8 mouse cellular contexts compared by ENCODE assay signal in the genomic region with DNA sequence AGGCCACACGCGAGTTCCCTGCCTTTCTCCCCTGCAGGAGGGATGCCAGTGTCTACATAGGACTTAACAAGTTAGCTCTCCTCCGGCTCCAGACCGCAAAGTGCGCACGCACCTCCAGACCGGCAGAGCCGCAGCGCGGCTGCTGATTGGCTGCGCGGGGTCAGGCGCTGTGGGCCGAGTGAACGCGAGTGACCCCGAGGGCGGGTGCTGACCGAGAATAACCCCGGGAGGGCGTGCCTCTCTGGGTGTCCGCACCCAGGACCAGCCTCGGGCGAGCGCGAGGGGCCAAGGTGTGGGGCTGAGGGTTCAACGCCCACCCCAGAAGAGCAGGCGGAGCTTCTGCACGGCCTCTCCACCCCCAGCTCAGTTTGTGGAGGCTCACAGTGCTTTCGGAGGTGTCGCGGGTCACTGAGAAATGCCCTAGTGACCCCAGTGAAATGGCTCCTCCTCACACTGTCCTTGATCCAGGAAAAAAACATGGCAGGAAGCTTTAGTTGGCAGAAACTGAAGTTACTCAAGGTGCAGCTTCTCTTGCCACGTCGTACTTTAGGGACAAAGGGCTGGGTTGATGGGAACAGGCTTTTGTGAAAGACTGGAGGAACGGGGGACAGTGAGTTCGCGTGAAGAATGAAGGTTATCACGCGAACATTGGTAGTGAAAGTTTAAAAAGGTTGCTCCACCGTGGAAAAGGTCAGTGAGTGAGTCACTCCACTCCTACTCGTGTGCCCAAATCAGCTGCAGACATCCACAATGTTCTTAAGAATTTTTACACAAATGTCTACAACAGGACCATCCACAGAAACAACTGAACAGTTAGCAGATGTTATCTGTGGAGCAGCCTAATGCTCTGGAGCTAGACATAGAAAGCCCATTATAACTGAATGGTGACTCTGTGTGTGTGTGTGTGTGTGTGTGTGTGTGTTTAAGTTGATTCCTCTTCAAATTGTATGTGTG. TPM values are rescaled to one million over a fixed set of nuclear protein-coding genes. Genes with fewer than 3 reads are reported as not detected.
DNase-seq lines count a peak whose midpoint lies in the region; ATAC-seq lines count a peak whose summit lies in the region.

No protein-coding gene starts in this region.

- WGBS in embryonic facial prominence, embryonic 14.5 days, result 3% methylated on average over 40 of the region's 41 CpGs
- WGBS in limb, embryonic 12.5 days, result 6% methylated on average over 41 of the region's 41 CpGs
- WGBS in midbrain, embryonic 14.5 days, result 4% methylated on average over 41 of the region's 41 CpGs

- no peaks in the 10 kb centered on the region for H3K9me3 ChIP-seq in embryonic facial prominence, embryonic 14.5 days (ENCODE audit: control insufficient read depth, low read length)
- no peaks in the 10 kb centered on the region for H3K9me3 ChIP-seq in limb, embryonic 12.5 days
- H3K9me3 ChIP-seq in midbrain, embryonic 14.5 days (ENCODE audit: control insufficient read depth, low read length), result no peaks in the 10 kb centered on the region

- peak overlapping the region; percentile 63 for H3K4me2 ChIP-seq in embryonic facial prominence, embryonic 14.5 days (ENCODE audit: low read depth, low read length)
- peak overlapping the region; percentile 66 for H3K4me2 ChIP-seq in limb, embryonic 12.5 days
- H3K4me2 ChIP-seq in midbrain, embryonic 14.5 days (ENCODE audit: low read length), result peak overlapping the region; percentile 85

- peak overlapping the region; percentile 85 for H3K27ac ChIP-seq in embryonic facial prominence, embryonic 14.5 days (replicated peaks; ENCODE audit: low read depth, low read length)
- peak overlapping the region; percentile 91 for H3K27ac ChIP-seq in limb, embryonic 12.5 days
- peak overlapping the region; percentile 85 for H3K27ac ChIP-seq in midbrain, embryonic 14.5 days (replicated peaks; ENCODE audit: low read depth, low read length)

- peak; percentile 100 for DNase-seq in 3134 (ENCODE audit: extremely low read depth, insufficient read length, low spot score)
- peak; percentile 91 to 92 for DNase-seq in adrenal gland, postnatal 4 days (ENCODE audit: low spot score in 2 of 2)
- DNase-seq in embryonic facial prominence, embryonic 14.5 days (ENCODE audit: low spot score), result peak; percentile 97
- peak; percentile 95 for DNase-seq in heart, adult 8-10 months (ENCODE audit: low spot score)
- peak; percentile 93 to 94 for DNase-seq in kidney, adult 8-10 months
- DNase-seq in midbrain, embryonic 14.5 days, result peak; percentile 95
- peak; percentile 95 for DNase-seq in spleen, adult 12 weeks (ENCODE audit: low spot score)

- peak overlapping the region; percentile 63 for H3K9ac ChIP-seq in embryonic facial prominence, embryonic 14.5 days (ENCODE audit: low read depth, low read length)
- peak overlapping the region; percentile 69 for H3K9ac ChIP-seq in limb, embryonic 12.5 days (replicated peaks)
- peak overlapping the region; percentile 80 for H3K9ac ChIP-seq in midbrain, embryonic 14.5 days (replicated peaks; ENCODE audit: low read length)

- H3K36me3 ChIP-seq in embryonic facial prominence, embryonic 14.5 days (ENCODE audit: control insufficient read depth, insufficient read depth, low read length), result no peaks in the 10 kb centered on the region
- no peaks in the 10 kb centered on the region for H3K36me3 ChIP-seq in limb, embryonic 12.5 days
- H3K36me3 ChIP-seq in midbrain, embryonic 14.5 days (ENCODE audit: control insufficient read depth, insufficient read depth, low read length), result no peaks in the 10 kb centered on the region

- no peaks in the 10 kb centered on the region for H3K27me3 ChIP-seq in embryonic facial prominence, embryonic 14.5 days (replicated peaks; ENCODE audit: control insufficient read depth, insufficient read depth, low read length)
- H3K27me3 ChIP-seq in limb, embryonic 12.5 days, result no peaks in the 10 kb centered on the region
- H3K27me3 ChIP-seq in midbrain, embryonic 14.5 days (ENCODE audit: control insufficient read depth, insufficient read depth, low read length), result no peaks in the 10 kb centered on the region

- ATAC-seq in embryonic facial prominence, embryonic 14.5 days (ENCODE audit: low read depth), result peak; percentile 98
- peak; percentile 98 for ATAC-seq in limb, embryonic 12.5 days (ENCODE audit: insufficient number of reproducible peaks, insufficient read depth, low FRiP score, low TSS enrichment, low read depth)
- ATAC-seq in midbrain, embryonic 14.5 days (ENCODE audit: low FRiP score, low TSS enrichment), result peak; percentile 95

- peak overlapping the region; percentile 56 for H3K4me3 ChIP-seq in embryonic facial prominence, embryonic 14.5 days (ENCODE audit: low read depth, low read length)
- H3K4me3 ChIP-seq in limb, embryonic 12.5 days (replicated peaks), result peak overlapping the region; percentile 56
- H3K4me3 ChIP-seq in midbrain, embryonic 14.5 days (replicated peaks; ENCODE audit: low read depth, low read length), result peak overlapping the region; percentile 60

- H3K4me1 ChIP-seq in embryonic facial prominence, embryonic 14.5 days (ENCODE audit: control insufficient read depth, insufficient read depth, low read length), result peaks cover 12% of the 10 kb centered on the region
- peaks cover 16% of the 10 kb centered on the region; the same call in 1 of the 2 replicates for H3K4me1 ChIP-seq in limb, embryonic 12.5 days (replicated peaks)
- H3K4me1 ChIP-seq in midbrain, embryonic 14.5 days (ENCODE audit: control insufficient read depth, insufficient read depth, low read length), result peaks cover 5% of the 10 kb centered on the region; the same call in 1 of the 2 replicates

RNA-seq across cellular contexts. Expression of a gene that starts 18.9 kb away (rescaled TPM):
- total RNA-seq in adrenal gland, postnatal 4 days (2021), result 100 to 1,000 TPM; 121 to 159 TPM
- polyA plus RNA-seq in embryonic facial prominence, embryonic 14.5 days (2014; fragmentation: Nextera tagmentation; extraction: Ambion mirVana), result 7.6 and 8.0 TPM in 2 replicates
- 10 to 100 TPM; 14.9 to 24.2 (median 20.9) TPM for total RNA-seq in heart, adult 8-10 months (2022)
- polyA plus RNA-seq in limb, embryonic 12.5 days (2016; fragmentation: Nextera tagmentation; extraction: Ambion mirVana), result 10.6 and 12.9 TPM in 2 replicates
- polyA plus RNA-seq in midbrain, embryonic 14.5 days (2014; fragmentation: Nextera tagmentation; extraction: Ambion mirVana), result 5.9 and 6.8 TPM in 2 replicates

RNA-seq across cellular contexts. Expression of a gene that starts 55.9 kb away (rescaled TPM):
- total RNA-seq in adrenal gland, postnatal 4 days (2021), result 1 to 10 TPM; 2.0 to 2.2 TPM
- 0.37 and 0.51 TPM in 2 replicates for polyA plus RNA-seq in embryonic facial prominence, embryonic 14.5 days (2014; fragmentation: Nextera tagmentation; extraction: Ambion mirVana)
- total RNA-seq in heart, adult 8-10 months (2022), result 1 to 10 TPM; 2.6 to 5.1 (median 3.1) TPM
- 0.06 TPM in 1 of 2 replicates, not detected in the other for polyA plus RNA-seq in limb, embryonic 12.5 days (2016; fragmentation: Nextera tagmentation; extraction: Ambion mirVana)
- 0.11 and 0.19 TPM in 2 replicates for polyA plus RNA-seq in midbrain, embryonic 14.5 days (2014; fragmentation: Nextera tagmentation; extraction: Ambion mirVana)

Comparison
In these comparisons a context has a peak if more than half of its experiments do, and no peak if none do; other contexts are left out.
1. Peak in every context shown above with its lines: DNase-seq, ATAC-seq, H3K4me3 ChIP-seq and H3K27ac ChIP-seq.